Mouse (Mus musculus) thymus, adult 2 months (tissue): Measurements from ENCODE around the gene Rpn2. TPM values are rescaled to one million over a fixed set of nuclear protein-coding genes. Genes with fewer than 3 reads are reported as not detected.

Experiments
- DNase-seq: peaks from one replicate; pipeline ENCODE4 v3.0.0; 2021
- H3K27ac ChIP-seq: fragments of 200-500 bp; 2 replicates; pipeline ENCODE4 v1.5.1; 2012; ENCODE audit warnings: low read length, control low read depth; ENCODE audit not compliant: control insufficient read depth, insufficient read depth
- H3K27me3 ChIP-seq: fragments of 200-500 bp; 2 replicates; pipeline ENCODE4 v1.6.1; 2012; ENCODE audit warnings: mild to moderate bottlenecking, low read length, moderate library complexity, mixed read lengths; ENCODE audit not compliant: control insufficient read depth, insufficient read depth
- H3K36me3 ChIP-seq: fragments of 200-500 bp; 2 replicates; pipeline ENCODE4 v1.6.1; 2012; ENCODE audit warnings: mild to moderate bottlenecking, low read length, moderate library complexity; ENCODE audit not compliant: control insufficient read depth, insufficient read depth
- H3K4me1 ChIP-seq: fragments of 200-500 bp; replicated peaks from 2 replicates; pipeline ENCODE4 v1.6.1; 2012; ENCODE audit warnings: low read length; ENCODE audit not compliant: control insufficient read depth, insufficient read depth
- H3K4me3 ChIP-seq: fragments of 200-500 bp; 2 replicates; pipeline ENCODE4 v1.5.1; 2012; ENCODE audit warnings: mild to moderate bottlenecking, low read length, control low read depth, moderate library complexity; ENCODE audit not compliant: control insufficient read depth, insufficient read depth
- CTCF ChIP-seq: fragments of 200-500 bp; IDR thresholded peaks from 2 replicates; pipeline ENCODE4 v1.5.1; 2012; ENCODE audit warnings: mild to moderate bottlenecking, control low read depth, low read length, moderate library complexity, borderline replicate concordance; ENCODE audit not compliant: control insufficient read depth, poor library complexity, insufficient read depth; ENCODE audit errors: extremely low read depth
- POLR2A ChIP-seq: fragments of 200-500 bp; IDR thresholded peaks from 2 replicates; pipeline ENCODE4 v1.6.1; 2012; ENCODE audit warnings: mild to moderate bottlenecking, low read length, control low read depth, moderate library complexity; ENCODE audit not compliant: control insufficient read depth, poor library complexity, insufficient read depth; ENCODE audit errors: extremely low read depth
- WGBS: fragments of 180-500 bp; shearing (Covaris S2); methylation state at CpG from one replicate; pipeline ENCODE4 v1.1.7; 2018; 5-methylcytosine and 5-hydroxymethylcytosine counted together
- polyA plus RNA-seq: library from polyadenylated mRNA; depleted of rRNA; stranded (reverse); fragments of >200 nt; gene quantifications from 2 replicates; pipeline ENCODE4 v1.2.3, GENCODE M21; 2012

Gene Rpn2
- polyA plus RNA-seq, 1 experiment, result 177 TPM

- Histone ChIP-seq H3K4me1 (no peaks in the 10 kb centered on the region), H3K36me3 (no peaks in the 10 kb centered on the region), H3K27me3 (no peaks in the 10 kb centered on the region), H3K27ac (no peak overlapping the region), H3K4me3 (no peak overlapping the region)
- TF ChIP-seq CTCF (no peak), POLR2A (no peak)
- DNase-seq, result no peak
- 86% methylated on average over 9 of the region's 9 CpGs for WGBS
Observed at GRCm38 (mm10) chr2:157262506-157262905, 16.3 kb upstream of the Rpn2 start.

GRCm38 (mm10) chr2:157263101-157263500 is 15.7 kb upstream of the Rpn2 start:
- H3K27me3 ChIP-seq, result no peaks in the 10 kb centered on the region
- DNase-seq, result no peak
- 92% methylated on average over 1 of the region's 1 CpGs for WGBS
- H3K4me1 ChIP-seq, result no peaks in the 10 kb centered on the region
- H3K27ac ChIP-seq, result no peak overlapping the region
- H3K4me3 ChIP-seq, result no peak overlapping the region
- TF ChIP-seq CTCF (no peak), POLR2A (no peak)
- no peaks in the 10 kb centered on the region for H3K36me3 ChIP-seq

- Histone ChIP-seq H3K36me3 (no peaks in the 10 kb centered on the region), H3K27me3 (no peaks in the 10 kb centered on the region), H3K4me1 (no peaks in the 10 kb centered on the region), H3K27ac (no peak overlapping the region), H3K4me3 (no peak overlapping the region)
- TF ChIP-seq CTCF (no peak), POLR2A (no peak)
- DNase-seq, result no peak
- WGBS, result 88% methylated on average over 6 of the region's 6 CpGs
Observed at GRCm38 (mm10) chr2:157263832-157264231, 15.0 kb upstream of the Rpn2 start.

GRCm38 (mm10) chr2:157279416-157279800 is 591 bp downstream of the Rpn2 start, which contains the start of gene Mroh8:
Mroh8 (minus strand) TSS chr2:157279549.
- under 1% methylated on average over 32 of the region's 32 CpGs for whole genome bisulfite sequencing
- no peak for DNase-seq
- Histone ChIP-seq H3K4me3 (peak within 1 kb of the TSS; percentile 83), H3K36me3 (peaks cover 7% of the 10 kb centered on the region; the same call in 1 of the 2 replicates), H3K27ac (peak within 1 kb of the TSS; percentile 20), H3K27me3 (no peaks in the 10 kb centered on the region), H3K4me1 (peaks cover 2% of the 10 kb centered on the region)
- TF ChIP-seq POLR2A, result no peak
- TF ChIP-seq CTCF, result 0 out of 2 replicates have a peak, but pooled peaks have one; percentile 20

- DNase-seq, result no peak
- Histone ChIP-seq H3K27me3 (no peaks in the 10 kb centered on the region), H3K4me1 (peaks cover 2% of the 10 kb centered on the region), H3K27ac (no peak overlapping the region), H3K4me3 (no peak overlapping the region), H3K36me3 (peaks cover 21% of the 10 kb centered on the region)
- TF ChIP-seq POLR2A (no peak), CTCF (no peak)
- WGBS, result 93% methylated on average over 6 of the region's 6 CpGs
Observed at GRCm38 (mm10) chr2:157283321-157283720, 4.5 kb downstream of the Rpn2 start.

GRCm38 (mm10) chr2:157287542-157287941 is 8.7 kb downstream of the Rpn2 start:
- Histone ChIP-seq H3K36me3 (peaks cover 35% of the 10 kb centered on the region), H3K27ac (no peak overlapping the region), H3K27me3 (no peaks in the 10 kb centered on the region), H3K4me3 (no peak overlapping the region), H3K4me1 (no peaks in the 10 kb centered on the region)
- 26% methylated on average over 3 of the region's 3 CpGs for WGBS
- DNase-seq, result peak; percentile 67
- TF ChIP-seq CTCF (no peak), POLR2A (no peak)

- no peak for TF ChIP-seq POLR2A
- TF ChIP-seq CTCF, result no peak
- no peaks in the 10 kb centered on the region for H3K27me3 ChIP-seq
- 94% methylated on average over 5 of the region's 5 CpGs for WGBS
- H3K4me3 ChIP-seq, result no peak overlapping the region
- no peak overlapping the region for H3K27ac ChIP-seq
- H3K4me1 ChIP-seq, result no peaks in the 10 kb centered on the region
- H3K36me3 ChIP-seq, result peaks cover 44% of the 10 kb centered on the region
- DNase-seq, result no peak
Observed at GRCm38 (mm10) chr2:157288996-157289395, 10.2 kb downstream of the Rpn2 start.
